Comparison of ENCODE assay signal across 13 mouse cellular contexts in the genomic region with DNA sequence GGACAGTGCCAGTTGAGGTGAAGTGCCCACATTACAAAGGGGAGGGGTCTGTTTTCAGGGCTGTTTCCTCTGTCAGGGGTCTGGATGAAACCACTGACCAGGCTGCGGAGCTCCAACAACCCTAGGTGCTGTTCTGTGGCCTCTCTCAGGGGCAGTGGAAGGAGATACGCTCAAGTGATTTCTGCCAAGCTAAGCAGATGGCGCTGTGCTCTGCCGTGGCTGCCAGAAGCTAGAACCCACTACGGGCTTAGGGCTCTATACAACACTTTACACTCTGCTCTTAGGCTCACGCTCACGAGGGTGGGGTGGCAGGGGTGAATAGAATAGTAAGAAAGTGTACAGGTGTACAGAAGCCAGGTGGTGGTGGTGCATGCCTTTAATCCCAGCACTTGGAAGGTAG.
A peak's percentile ranks its signal among the peaks of the same experiment; 100 is the strongest.
DNase-seq lines count a peak whose midpoint lies in the region.
"Had no signal": no experiment of that assay in that cellular context is flagged by ENCODE, and none has a peak within 500 bp of the region (broad histone marks: within the 10 kb centered on the region; RNA-seq: fewer than 3 reads in every experiment).

No protein-coding gene starts in this region.

- peak; percentile 42 to 45 for DNase-seq in cerebellum, postnatal 10 days
- no peak for DNase-seq in cerebellum, adult 11 months
- peak; percentile 51 to 55 for DNase-seq in spleen, adult 18-20 months
- no peak for DNase-seq in spleen, adult 12 weeks (ENCODE audit: low spot score)
- DNase-seq in kidney, postnatal 10 days: peak; percentile 38
- peak; percentile 34 to 66 for DNase-seq in spleen, postnatal 4 days (ENCODE audit: low spot score in 2 of 2)
- DNase-seq in T-cell, adult 2 months (ENCODE audit: low spot score): no peak
- no peak for DNase-seq in urinary bladder, postnatal 36 days (ENCODE audit: low spot score in 2 of 2)
- DNase-seq: cerebellum, adult 9-10 months; heart, adult 18-20 months; liver, embryonic 13.5 days; lung, postnatal 36 days; right cerebral cortex, postnatal 4 days had no signal

Comparison
In these comparisons a context has a peak if more than half of its experiments do, and no peak if none do; other contexts are left out.
1. DNase-seq: peak in cerebellum, postnatal 10 days (2 of 2), spleen, adult 18-20 months (2 of 2), kidney, postnatal 10 days (single experiment) and spleen, postnatal 4 days (2 of 2); none in cerebellum, adult 11 months (single experiment), spleen, adult 12 weeks (single experiment), T-cell, adult 2 months (single experiment) and urinary bladder, postnatal 36 days (0 of 2).